Mouse (Mus musculus) intestine, embryonic 15.5 days (tissue): ENCODE results near the gene Slc37a3. TPM values are rescaled to one million over a fixed set of nuclear protein-coding genes. Genes with fewer than 3 reads are reported as not detected.
A peak's percentile ranks its signal among the peaks of the same experiment; 100 is the strongest.
"Not testable (repeated sequence)": the region's sequence is repeated elsewhere in the genome, so short reads cannot be mapped to it uniquely, and the experiment has no call there.

Experiments
- ATAC-seq: fragments of 200-750 bp; cut with Nextera tagmentation; 2 replicates; pipeline ENCODE4 v1.8.0; 2017; ENCODE audit warnings: moderate TSS enrichment, moderate library complexity
- H3K27ac ChIP-seq: fragments of 300-500 bp; sonication (generic); 2 replicates; pipeline ENCODE4 v1.5.1; 2015; ENCODE audit warnings: mild to moderate bottlenecking, inconsistent platforms
- H3K27me3 ChIP-seq: fragments of 300-500 bp; sonication (generic); replicated peaks from 2 replicates; pipeline ENCODE4 v1.6.1; 2015; ENCODE audit warnings: inconsistent platforms
- H3K36me3 ChIP-seq: fragments of 300-500 bp; sonication (generic); 2 replicates; pipeline ENCODE4 v1.6.1; 2015; ENCODE audit warnings: inconsistent platforms
- H3K4me1 ChIP-seq: fragments of 300-500 bp; sonication (generic); replicated peaks from 2 replicates; pipeline ENCODE4 v1.6.1; 2015; ENCODE audit warnings: inconsistent platforms
- H3K4me2 ChIP-seq: fragments of 300-500 bp; sonication (generic); replicated peaks from 2 replicates; pipeline ENCODE4 v1.6.1; 2015; ENCODE audit warnings: mild to moderate bottlenecking, inconsistent platforms
- H3K4me3 ChIP-seq: fragments of 300-500 bp; sonication (generic); replicated peaks from 2 replicates; pipeline ENCODE4 v1.5.1; 2015; ENCODE audit warnings: inconsistent platforms
- H3K9ac ChIP-seq: fragments of 300-500 bp; sonication (generic); 2 replicates; pipeline ENCODE4 v1.6.1; 2015; ENCODE audit warnings: inconsistent platforms
- H3K9me3 ChIP-seq: fragments of 300-500 bp; sonication (generic); 2 replicates; pipeline ENCODE4 v1.6.1; 2016; ENCODE audit warnings: inconsistent platforms
- WGBS: fragments of 180-500 bp; shearing (Covaris S2); methylation state at CpG from one replicate; pipeline ENCODE4 v1.1.7; 2015; 5-methylcytosine and 5-hydroxymethylcytosine counted together
- polyA plus RNA-seq: library from polyadenylated mRNA; unstranded; fragments of >200 nt; fragmentation: Nextera tagmentation; extraction: Ambion mirVana; gene quantifications from 2 replicates; pipeline ENCODE4 v1.2.1, GENCODE M21; 2015

The Slc37a3 gene
- polyA plus RNA-seq, result 35.6 and 38.2 TPM in 2 replicates

- peak within 1 kb of the TSS; percentile 77 for H3K4me2 ChIP-seq
- peaks cover 11% of the 10 kb centered on the region for H3K4me1 ChIP-seq
- H3K9me3 ChIP-seq, result no peaks in the 10 kb centered on the region; the same call in 1 of the 2 replicates
- ATAC-seq, result peak; percentile 92
- H3K9ac ChIP-seq, result peak within 1 kb of the TSS; percentile 82
- no peak within 1 kb of the TSS for H3K27ac ChIP-seq
- H3K36me3 ChIP-seq, result 0 out of 2 replicates have a peak, but pooled peaks cover 3% of the 10 kb centered on the region
- under 1% methylated on average over 43 of the region's 43 CpGs for WGBS
- H3K27me3 ChIP-seq, result no peaks in the 10 kb centered on the region
- H3K4me3 ChIP-seq, result peak within 1 kb of the TSS; percentile 87
Observed at GRCm38 (mm10) chr6:39377311-39377827, at the start of gene Slc37a3. Slc37a3 (minus strand) TSS chr6:39377675.

DNA sequence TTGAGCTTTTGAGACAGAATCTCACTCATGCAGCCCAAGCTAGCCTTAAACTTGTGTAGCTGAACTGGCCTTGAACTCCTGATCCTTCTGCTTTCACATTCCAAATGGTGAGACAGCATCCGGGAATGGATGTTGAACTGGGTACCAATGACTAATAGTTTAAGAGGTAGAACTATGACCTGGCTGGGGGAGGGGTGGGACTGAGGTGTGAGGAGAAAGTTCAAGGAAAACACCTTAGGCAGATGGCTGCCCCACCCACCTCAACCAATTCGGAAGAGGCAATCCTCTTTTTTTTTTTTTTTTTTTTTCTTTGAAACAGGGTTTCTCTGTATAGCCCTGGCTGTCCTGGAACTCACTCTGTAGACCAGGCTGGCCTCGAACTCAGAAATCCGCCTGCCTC is 49.2 kb upstream of the Slc37a3 start:
- Histone ChIP-seq H3K27me3 (no peaks in the 10 kb centered on the region; the same call in 1 of the 2 replicates), H3K9me3 (no peaks in the 10 kb centered on the region), H3K36me3 (no peaks in the 10 kb centered on the region), H3K4me1 (no peaks in the 10 kb centered on the region), H3K4me2 (no peak overlapping the region), H3K4me3 (no peak overlapping the region), H3K9ac (no peak overlapping the region), H3K27ac (no peak overlapping the region)
- WGBS, result 74% methylated on average over 4 of the region's 4 CpGs
- ATAC-seq, result no peak

DNA sequence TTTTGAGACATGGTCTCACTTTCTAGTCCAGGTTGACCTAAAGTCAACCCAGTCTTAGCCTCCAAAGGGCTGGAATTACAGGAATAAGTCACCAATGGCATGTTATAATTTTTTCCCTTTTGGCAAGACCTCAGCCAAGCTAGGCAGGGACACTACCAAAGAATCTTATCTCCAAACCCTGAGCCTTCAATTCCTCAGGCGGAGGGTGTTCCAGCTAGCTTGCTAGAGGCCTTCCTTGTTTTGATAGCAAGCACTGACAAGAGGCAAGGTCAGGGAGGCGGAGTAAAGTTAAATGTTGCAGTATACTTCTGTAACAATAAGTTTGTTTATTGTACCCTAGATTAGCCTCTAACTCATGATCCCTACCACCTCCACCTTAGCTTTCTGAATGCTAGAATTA is 47.7 kb upstream of the Slc37a3 start:
- H3K9me3 ChIP-seq, result no peaks in the 10 kb centered on the region
- WGBS, result 84% methylated on average over 2 of the region's 2 CpGs
- no peak for ATAC-seq

GRCm38 (mm10) chr6:39423686-39424085 is 46.2 kb upstream of the Slc37a3 start:
- no peaks in the 10 kb centered on the region for H3K9me3 ChIP-seq
- H3K4me3 ChIP-seq, result no peak overlapping the region
- no peaks in the 10 kb centered on the region for H3K36me3 ChIP-seq
- no peak for ATAC-seq
- H3K27ac ChIP-seq, result no peak overlapping the region
- no peaks in the 10 kb centered on the region; the same call in 1 of the 2 replicates for H3K4me1 ChIP-seq
- H3K27me3 ChIP-seq, result no peaks in the 10 kb centered on the region; the same call in 1 of the 2 replicates
- no peak overlapping the region for H3K9ac ChIP-seq
- H3K4me2 ChIP-seq, result no peak overlapping the region
- WGBS, result 92% methylated on average over 7 of the region's 7 CpGs

More for the DNA sequence above, 47.7 kb upstream of the Slc37a3 start:
- no peaks in the 10 kb centered on the region; the same call in 1 of the 2 replicates for H3K27me3 ChIP-seq
- no peaks in the 10 kb centered on the region for H3K4me1 ChIP-seq
- no peak overlapping the region for H3K9ac ChIP-seq
- no peak overlapping the region for H3K4me3 ChIP-seq
- H3K27ac ChIP-seq, result no peak overlapping the region
- no peak overlapping the region for H3K4me2 ChIP-seq
- H3K36me3 ChIP-seq, result no peaks in the 10 kb centered on the region

DNA sequence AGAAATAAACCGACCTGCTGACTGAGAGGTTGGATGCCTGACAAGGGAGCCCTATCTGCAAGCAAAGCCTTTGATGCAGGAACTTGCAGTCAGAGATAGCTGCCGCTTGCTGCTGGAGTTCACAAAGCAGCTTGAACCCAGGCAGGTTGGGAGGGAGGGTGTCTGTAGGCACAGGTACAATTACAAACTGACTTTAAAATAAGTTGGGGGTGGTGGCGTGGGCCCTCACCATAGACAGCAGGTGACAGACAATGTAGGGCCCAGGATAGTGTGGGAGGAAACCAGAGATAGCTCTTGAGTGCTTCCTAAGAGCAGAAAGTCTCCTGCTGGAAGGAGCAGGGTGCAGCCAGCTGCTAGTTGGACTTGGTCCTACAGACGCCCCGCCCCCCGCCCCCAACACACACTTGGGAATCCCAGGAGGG is 45.7 kb upstream of the Slc37a3 start:
- no peaks in the 10 kb centered on the region; the same call in 1 of the 2 replicates for H3K27me3 ChIP-seq
- no peak overlapping the region for H3K27ac ChIP-seq
- no peaks in the 10 kb centered on the region for H3K36me3 ChIP-seq
- H3K4me3 ChIP-seq, result no peak overlapping the region
- ATAC-seq, result no peak
- no peaks in the 10 kb centered on the region; the same call in 1 of the 2 replicates for H3K4me1 ChIP-seq
- no peak overlapping the region for H3K9ac ChIP-seq
- H3K9me3 ChIP-seq, result no peaks in the 10 kb centered on the region
- H3K4me2 ChIP-seq, result no peak overlapping the region
- 54% methylated on average over 6 of the region's 6 CpGs for WGBS

GRCm38 (mm10) chr6:39420867-39421266 is 43.4 kb upstream of the Slc37a3 start:
- H3K9ac ChIP-seq, result no peak overlapping the region
- WGBS, result 47% methylated on average over 4 of the region's 4 CpGs

DNA sequence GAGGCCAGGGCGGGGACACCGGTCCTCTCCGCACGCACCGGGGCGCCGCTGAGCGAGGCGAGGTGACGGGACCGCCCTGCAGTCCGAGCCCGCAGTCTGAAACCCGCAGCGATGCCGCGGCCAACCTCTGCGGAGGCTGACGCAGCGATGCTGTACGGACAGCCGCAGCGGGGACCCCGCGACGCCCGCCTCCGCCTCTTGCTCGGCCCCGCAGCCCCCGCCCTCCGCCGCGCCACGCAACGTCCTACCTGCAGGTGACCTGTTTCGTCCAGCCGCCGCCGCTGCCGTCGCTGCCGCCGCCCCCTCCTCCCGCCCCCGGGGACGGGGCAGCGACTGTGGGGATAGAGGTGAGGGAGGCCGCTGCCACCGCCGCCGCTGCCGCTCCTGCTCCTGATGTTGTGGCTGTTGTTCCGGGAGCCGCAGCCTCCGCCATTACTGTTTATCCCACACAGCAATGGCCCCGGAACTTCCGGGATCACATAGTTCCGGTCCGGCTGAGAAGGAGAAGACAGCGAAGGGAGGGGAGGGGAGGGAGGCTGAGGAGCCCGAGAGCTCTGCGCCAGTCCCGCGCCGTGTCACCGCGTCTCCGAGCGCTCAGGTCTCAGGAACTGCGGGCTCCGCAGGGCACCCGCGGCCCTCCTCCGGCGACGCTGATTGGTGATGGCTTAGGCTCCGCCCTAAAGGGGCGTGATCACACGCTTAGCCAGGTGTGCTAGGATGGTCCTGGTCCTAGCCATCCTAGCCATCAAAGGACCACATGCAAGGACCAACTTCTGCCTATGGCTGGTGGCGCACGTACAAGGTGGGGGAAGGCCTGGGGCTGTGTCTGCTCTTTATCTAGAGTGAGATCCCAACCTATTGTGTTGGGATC is 42.6 kb upstream of the Slc37a3 start, which contains the start of gene Mkrn1:
Gene Mkrn1 (minus strand): TSS at position 612 of the 871 bp plus-strand sequence.
- Histone ChIP-seq H3K9me3 (no peaks in the 10 kb centered on the region), H3K36me3 (no peaks in the 10 kb centered on the region), H3K4me3 (peak within 1 kb of the TSS; percentile 96), H3K4me2 (peak within 1 kb of the TSS; percentile 65), H3K27me3 (no peaks in the 10 kb centered on the region; the same call in 1 of the 2 replicates), H3K27ac (peak within 1 kb of the TSS; percentile 88), H3K4me1 (no peaks in the 10 kb centered on the region; the same call in 1 of the 2 replicates), H3K9ac (peak within 1 kb of the TSS; percentile 71)
- peak; percentile 96 for ATAC-seq
- under 1% methylated on average over 75 of the region's 82 CpGs for WGBS

More at GRCm38 (mm10) chr6:39420867-39421266, 43.4 kb upstream of the Slc37a3 start:
- H3K9me3 ChIP-seq, result no peaks in the 10 kb centered on the region
- no peaks in the 10 kb centered on the region; the same call in 1 of the 2 replicates for H3K27me3 ChIP-seq
- no peak for ATAC-seq
- no peak overlapping the region for H3K27ac ChIP-seq
- H3K4me1 ChIP-seq, result no peaks in the 10 kb centered on the region; the same call in 1 of the 2 replicates
- H3K36me3 ChIP-seq, result no peaks in the 10 kb centered on the region
- H3K4me3 ChIP-seq, result no peak overlapping the region
- H3K4me2 ChIP-seq, result no peak overlapping the region

- no peak for ATAC-seq
- Histone ChIP-seq H3K27ac (peak overlapping the region; percentile 88), H3K9ac (peak overlapping the region; percentile 71), H3K27me3 (no peaks in the 10 kb centered on the region; the same call in 1 of the 2 replicates), H3K9me3 (no peaks in the 10 kb centered on the region), H3K4me2 (peak overlapping the region; percentile 65), H3K36me3 (no peaks in the 10 kb centered on the region), H3K4me3 (peak overlapping the region; percentile 96), H3K4me1 (no peaks in the 10 kb centered on the region; the same call in 1 of the 2 replicates)
- WGBS, result under 1% methylated on average over 43 of the region's 43 CpGs
Observed at GRCm38 (mm10) chr6:39419386-39419850, 41.9 kb upstream of the Slc37a3 start.

GRCm38 (mm10) chr6:39416654-39417053 is 39.2 kb upstream of the Slc37a3 start:
- H3K27ac ChIP-seq, H3K4me1 ChIP-seq, H3K4me2 ChIP-seq, H3K27me3 ChIP-seq, H3K36me3 ChIP-seq, H3K4me3 ChIP-seq, ATAC-seq, H3K9me3 ChIP-seq, H3K9ac ChIP-seq: not testable (repeated sequence)

DNA sequence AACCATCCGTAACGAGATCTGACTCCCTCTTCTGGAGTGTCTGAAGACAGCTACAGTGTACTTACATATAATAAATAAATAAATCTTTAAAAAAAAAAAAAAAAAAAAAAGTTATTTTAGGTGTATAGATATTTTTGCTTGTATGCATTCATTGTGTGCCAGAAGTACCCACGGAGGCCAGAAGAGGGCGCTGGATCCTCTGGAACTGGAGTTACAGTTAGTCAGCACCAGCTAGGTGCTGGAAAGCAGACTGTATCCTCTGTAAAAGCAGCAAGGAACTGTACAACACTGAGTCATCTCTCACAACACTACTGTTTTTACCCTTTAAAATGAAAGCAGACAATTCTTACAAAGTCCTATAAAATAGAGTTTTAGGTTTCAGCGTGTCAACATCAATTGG is 38.3 kb upstream of the Slc37a3 start:
- H3K36me3 ChIP-seq, result no peaks in the 10 kb centered on the region
- H3K9ac ChIP-seq, result no peak overlapping the region
- H3K9me3 ChIP-seq, result no peaks in the 10 kb centered on the region
- no peaks in the 10 kb centered on the region; the same call in 1 of the 2 replicates for H3K27me3 ChIP-seq
- H3K27ac ChIP-seq, result no peak overlapping the region
- 49% methylated on average over 4 of the region's 5 CpGs for WGBS
- no peaks in the 10 kb centered on the region; the same call in 1 of the 2 replicates for H3K4me1 ChIP-seq
- H3K4me3 ChIP-seq, result no peak overlapping the region
- ATAC-seq, result no peak
- no peak overlapping the region for H3K4me2 ChIP-seq

- Histone ChIP-seq H3K9me3 (no peaks in the 10 kb centered on the region), H3K36me3 (no peaks in the 10 kb centered on the region), H3K4me3 (no peak overlapping the region), H3K27ac (no peak overlapping the region), H3K4me1 (no peaks in the 10 kb centered on the region; the same call in 1 of the 2 replicates), H3K27me3 (no peaks in the 10 kb centered on the region; the same call in 1 of the 2 replicates), H3K4me2 (no peak overlapping the region), H3K9ac (no peak overlapping the region)
- WGBS, result 90% methylated on average over 1 of the region's 1 CpGs
- no peak for ATAC-seq
Observed at GRCm38 (mm10) chr6:39414106-39414505, 36.6 kb upstream of the Slc37a3 start.

DNA sequence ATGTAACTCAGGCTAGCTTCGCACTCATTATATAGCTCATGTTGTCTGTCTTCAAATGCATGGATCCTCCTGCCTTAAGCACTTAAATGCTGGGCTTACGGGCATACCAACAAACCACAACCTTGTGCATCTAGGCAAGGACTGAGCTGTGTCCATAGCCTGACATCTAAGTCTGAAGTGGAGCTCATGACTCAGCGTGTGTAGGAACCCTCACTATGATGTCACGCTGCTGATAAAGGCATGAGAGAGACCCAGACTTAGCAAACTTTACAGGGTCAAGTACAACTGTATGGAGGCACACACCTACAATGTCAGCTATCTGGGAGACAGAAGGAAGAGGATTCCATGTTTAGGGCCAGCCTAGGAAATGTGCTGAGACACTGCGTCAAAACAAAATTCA is 29.0 kb upstream of the Slc37a3 start:
- H3K4me1 ChIP-seq, result no peaks in the 10 kb centered on the region
- no peak overlapping the region for H3K27ac ChIP-seq
- 0 out of 2 replicates have a peak, but pooled peaks cover 4% of the 10 kb centered on the region for H3K36me3 ChIP-seq
- no peak overlapping the region for H3K9ac ChIP-seq
- no peaks in the 10 kb centered on the region for H3K27me3 ChIP-seq
- no peaks in the 10 kb centered on the region for H3K9me3 ChIP-seq
- H3K4me3 ChIP-seq, result no peak overlapping the region
- WGBS, result 92% methylated on average over 5 of the region's 5 CpGs
- H3K4me2 ChIP-seq, result no peak overlapping the region
- no peak for ATAC-seq
